Mouse (Mus musculus) adrenal gland, postnatal 4 days (tissue): ENCODE data around the gene Lbx2. TPM values are rescaled to one million over a fixed set of nuclear protein-coding genes. Genes with fewer than 3 reads are reported as not detected.

Source experiments
- DNase-seq, 2 experiments: peaks; one replicate each; pipeline ENCODE4 v3.0.0; 2021 to 2022; ENCODE audit warnings: low spot score in 2 of 2, mixed read lengths in 2 of 2
- total RNA-seq, 2 experiments: library from RNA; stranded (reverse); gene quantifications; 2 replicates each; pipeline ENCODE4 v1.2.3; 2021

Gene Lbx2
- total RNA-seq, 2 experiments from 2014 or later, result 18.6 to 22.4 TPM

- peak; percentile 66 to 73 for DNase-seq
These were observed 22.8 kb downstream of the Lbx2 start, which contains the start of gene Mrpl53 for GRCm38 (mm10) chr6:83108762-83109668. TSS of gene Mrpl53 (plus strand) at chr6:83109040.

- DNase-seq, result no peak
These were observed 25.5 kb downstream of the Lbx2 start for GRCm38 (mm10) chr6:83111510-83112136.

DNA sequence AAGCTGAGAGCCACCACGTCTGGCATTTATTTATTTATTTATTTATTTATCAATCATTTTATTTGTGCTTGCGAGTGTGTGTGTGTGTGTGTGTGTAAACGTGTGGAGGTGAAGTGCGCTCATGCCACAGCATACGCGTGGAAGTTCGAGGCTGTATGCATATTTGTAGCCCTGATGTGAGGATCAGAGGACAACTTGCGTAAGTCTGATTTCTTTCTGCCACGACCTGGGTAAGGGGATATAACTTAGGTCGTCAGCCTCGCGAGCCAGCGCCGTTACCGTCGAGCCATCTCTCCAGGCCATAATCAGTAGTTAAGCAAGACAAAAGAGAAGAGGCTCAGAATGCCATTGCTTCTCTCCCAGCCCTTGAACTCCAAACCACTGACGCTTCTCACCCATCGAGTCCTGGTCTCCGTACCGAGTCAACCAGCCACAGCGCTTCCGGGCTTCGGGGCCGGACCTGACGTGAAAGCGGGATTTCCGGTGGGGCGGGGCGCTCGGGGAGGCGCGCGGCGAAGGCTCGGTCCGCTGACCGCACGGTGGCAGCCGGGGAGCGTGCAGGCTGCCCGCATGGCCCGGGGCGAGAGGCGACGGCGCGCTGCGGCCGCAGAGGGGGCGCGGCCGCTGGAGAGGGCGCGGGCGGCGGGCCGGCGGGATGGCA, 29.0 kb downstream of the Lbx2 start, which contains the start of gene Mogs:
Gene Mogs (plus strand): TSS at position 486 of the 661 bp plus-strand sequence.
- DNase-seq, result peak; percentile 89 to 93

DNA sequence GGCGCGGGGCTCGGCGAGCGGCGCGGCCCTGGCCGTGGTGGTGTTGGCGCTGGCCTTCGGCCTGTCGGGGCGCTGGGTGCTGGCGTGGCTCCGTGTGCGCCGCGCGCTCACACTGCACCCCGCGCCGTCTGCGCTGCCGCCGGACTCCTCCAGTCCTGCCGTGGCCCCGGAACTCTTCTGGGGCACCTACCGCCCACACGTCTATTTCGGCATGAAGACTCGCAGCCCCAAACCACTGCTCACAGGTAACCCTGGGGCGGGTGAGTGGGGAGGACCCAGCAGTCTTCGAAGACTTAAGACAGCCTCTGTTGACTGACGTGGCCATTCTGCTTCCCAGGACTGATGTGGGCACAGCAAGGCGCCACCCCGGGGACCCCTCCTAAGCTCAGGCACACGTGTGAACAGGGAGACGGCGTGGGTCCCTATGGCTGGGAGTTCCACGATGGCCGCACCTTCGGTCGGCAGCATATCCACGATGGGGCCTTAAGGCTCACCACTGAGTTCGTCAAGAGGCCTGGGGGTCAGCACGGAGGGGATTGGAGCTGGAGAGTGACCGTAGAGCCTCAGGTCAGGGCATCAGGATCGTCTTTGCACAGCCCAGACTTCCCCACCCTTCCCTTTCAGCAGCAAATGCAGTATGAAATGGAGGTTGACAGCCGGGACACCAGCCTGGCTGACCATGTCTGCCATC, 29.7 kb downstream of the Lbx2 start:
- no peak for DNase-seq

DNA sequence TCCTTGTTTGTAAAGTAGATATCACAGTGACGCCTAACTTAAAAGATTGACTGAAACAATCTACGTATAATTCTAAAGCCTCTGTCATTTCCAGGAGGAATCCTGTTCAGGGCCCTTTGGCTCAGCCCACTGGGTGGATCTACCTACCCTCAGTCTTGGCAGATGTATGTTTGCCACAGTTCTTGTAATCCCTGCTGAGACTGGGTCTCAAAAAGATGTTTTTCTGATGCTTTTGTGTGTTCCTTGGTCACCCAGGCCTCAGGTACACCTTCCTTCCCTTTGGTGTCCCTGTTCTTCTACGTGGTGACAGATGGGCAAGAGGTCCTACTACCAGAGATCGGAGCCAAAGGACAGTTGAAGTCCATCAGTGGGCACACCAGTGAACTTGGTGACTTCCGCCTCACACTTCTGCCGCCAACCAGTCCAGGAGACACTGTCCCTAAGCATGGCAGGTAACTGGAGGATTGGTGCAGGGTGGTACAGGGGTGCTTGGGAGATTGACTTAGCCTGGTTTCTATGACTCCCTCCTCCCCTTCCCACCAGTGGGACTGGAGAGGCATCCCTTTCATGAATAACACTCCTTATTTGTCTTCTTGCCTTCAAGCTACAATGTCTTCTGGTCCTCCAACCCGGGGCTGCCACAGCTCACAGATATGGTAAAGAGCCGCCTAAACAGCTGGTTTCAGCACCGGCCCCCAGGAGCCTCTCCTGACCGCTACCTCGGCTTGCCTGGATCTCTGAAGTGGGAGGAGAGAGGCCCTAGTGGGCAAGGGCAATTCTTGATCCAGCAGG, 30.4 kb downstream of the Lbx2 start:
- DNase-seq, result no peak

DNA sequence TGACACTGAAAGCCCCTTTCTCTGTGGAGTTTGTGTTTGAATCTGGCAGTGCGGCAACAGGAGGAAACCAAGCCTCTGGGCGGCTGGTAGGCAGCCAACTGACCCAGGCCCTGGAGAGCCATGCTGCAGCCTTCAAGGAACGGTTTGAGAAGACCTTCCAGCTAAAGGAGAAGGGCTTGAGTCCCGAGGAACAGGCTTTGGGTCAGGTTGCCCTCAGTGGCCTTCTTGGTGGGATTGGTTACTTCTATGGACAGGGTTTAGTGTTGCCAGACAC, 30.9 kb downstream of the Lbx2 start:
- DNase-seq, result no peak

DNA sequence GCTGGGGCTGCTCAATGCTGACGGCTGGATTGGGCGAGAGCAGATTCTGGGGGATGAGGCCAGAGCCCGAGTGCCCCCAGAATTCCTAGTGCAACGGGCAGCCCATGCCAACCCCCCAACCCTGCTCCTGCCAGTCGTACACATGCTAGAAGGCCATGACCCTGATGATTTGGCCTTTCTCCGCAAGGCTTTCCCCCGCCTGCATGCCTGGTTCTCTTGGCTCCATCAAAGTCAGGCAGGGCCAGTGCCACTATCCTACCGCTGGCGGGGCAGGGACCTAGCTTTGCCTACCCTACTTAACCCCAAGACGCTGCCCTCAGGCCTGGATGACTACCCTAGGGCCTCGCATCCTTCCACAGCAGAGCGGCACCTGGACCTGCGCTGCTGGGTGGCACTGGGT, 31.4 kb downstream of the Lbx2 start:
- DNase-seq, result no peak

GRCm38 (mm10) chr6:83118369-83118768, 32.2 kb downstream of the Lbx2 start:
- no peak for DNase-seq

- no peak for DNase-seq
These were observed 32.9 kb downstream of the Lbx2 start for GRCm38 (mm10) chr6:83118825-83119733.

DNA sequence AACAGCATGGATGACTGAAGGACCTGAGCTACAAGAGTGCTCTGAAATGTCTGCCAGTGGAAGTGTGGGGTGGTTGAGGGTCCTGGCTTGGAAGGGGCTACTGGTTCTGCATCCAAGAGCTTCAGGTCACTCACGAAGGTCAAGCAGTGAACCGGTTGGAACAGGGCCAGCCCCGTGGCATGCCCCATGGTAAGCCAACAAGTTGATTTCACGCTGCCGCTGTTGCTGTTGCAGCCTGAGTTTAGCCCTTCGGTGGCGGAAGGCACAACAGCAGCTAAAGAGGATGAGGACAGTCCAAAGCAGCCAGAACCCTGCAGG, 33.5 kb downstream of the Lbx2 start:
- no peak for DNase-seq

DNA sequence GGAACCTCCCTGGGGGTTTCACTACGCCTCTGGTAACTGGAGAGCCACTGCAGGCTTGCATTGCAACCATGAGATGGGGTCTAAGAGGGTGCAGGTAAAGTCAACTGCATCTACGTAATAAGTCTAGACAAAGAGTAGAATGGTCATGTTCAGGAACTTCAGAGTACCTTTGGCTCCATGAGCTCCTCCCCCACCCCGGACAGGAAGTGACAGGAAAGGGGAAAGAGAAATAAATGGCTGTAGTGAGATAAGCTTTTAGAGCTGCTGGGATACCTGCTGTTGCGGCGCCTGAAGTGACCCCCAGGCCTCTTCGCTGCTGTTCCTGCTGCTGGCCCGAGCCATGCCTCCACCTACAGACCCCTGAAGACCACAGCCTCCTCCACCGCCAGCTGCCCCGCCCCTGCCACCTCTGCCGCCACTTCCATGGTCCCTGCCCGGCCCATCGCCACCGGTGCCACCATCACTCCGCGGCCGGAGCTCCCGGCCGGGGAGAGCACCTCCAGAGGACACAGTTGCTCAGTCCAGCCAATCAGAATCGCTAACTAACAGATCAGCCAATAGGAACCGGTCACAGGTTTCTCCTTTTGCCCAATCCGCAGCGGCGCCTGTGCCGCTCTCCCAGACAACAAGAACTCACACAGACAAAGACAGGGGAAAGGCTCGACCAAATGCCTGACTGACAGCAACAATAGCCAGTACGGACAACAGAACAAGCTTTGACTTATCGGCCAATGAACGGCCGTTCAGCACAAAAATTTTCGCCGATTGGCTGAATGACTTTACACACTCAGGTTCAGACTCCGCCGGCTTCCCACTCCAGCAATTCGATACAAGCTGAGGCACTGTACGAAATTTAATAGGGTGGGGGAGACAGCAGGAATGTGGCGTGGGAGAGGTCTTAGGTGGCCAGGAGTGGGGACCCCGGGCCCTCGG, 35.0 kb downstream of the Lbx2 start, which contains the start of gene Wbp1:
Gene Wbp1 (minus strand): TSS at position 630 of the 933 bp plus-strand sequence.
- DNase-seq, result peak; percentile 74 to 90

DNA sequence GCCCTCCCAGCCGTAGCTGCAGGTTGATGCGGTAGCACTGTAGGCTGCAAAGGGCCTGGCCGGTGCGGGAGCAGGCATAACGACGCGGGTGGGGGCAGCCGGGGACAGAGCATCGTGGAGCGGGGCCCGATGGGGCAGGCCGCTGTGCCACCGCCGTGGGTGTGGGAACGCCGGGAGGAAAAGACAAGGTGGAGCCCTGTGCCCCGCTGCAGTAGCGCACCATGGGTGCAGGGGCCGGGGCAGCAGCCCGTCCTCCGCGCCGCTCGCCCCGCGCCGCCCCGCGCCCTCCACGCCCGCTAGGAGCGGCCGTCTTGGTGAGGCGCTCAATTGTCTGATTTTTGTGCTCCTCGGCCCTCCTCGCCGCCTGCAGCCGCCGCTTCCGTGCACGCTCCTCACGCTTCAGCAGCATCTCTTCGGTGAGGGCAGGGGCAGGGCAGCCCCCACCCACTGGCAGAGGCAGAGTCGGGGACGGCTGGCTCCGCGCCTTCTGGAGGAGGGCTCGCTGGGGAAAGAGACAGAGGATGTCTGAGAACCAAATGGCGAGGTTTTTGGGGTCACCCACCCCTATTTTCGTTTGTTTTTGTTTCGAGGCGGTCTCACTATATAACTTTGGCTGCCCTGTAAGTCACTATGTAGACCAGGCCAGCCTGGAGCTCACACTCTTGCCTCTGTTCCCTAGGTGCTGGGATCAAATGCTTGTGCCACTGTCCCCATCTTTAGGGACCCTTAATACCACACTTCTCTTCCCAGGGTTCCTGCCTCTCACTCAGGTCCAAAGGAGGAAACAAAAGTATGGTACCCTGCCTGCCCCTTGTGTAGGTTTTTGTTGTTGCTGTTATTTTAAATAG, 35.9 kb downstream of the Lbx2 start:
- no peak for DNase-seq

- no peak for DNase-seq
These were observed 36.8 kb downstream of the Lbx2 start for GRCm38 (mm10) chr6:83122961-83123360.

GRCm38 (mm10) chr6:83124851-83125312, 38.7 kb downstream of the Lbx2 start:
- peak; percentile 72 to 88 for DNase-seq

- no peak for DNase-seq
These were observed 39.2 kb downstream of the Lbx2 start, which contains the start of gene Ino80b for GRCm38 (mm10) chr6:83125331-83125730. TSS of gene Ino80b (minus strand) at chr6:83125431.

DNA sequence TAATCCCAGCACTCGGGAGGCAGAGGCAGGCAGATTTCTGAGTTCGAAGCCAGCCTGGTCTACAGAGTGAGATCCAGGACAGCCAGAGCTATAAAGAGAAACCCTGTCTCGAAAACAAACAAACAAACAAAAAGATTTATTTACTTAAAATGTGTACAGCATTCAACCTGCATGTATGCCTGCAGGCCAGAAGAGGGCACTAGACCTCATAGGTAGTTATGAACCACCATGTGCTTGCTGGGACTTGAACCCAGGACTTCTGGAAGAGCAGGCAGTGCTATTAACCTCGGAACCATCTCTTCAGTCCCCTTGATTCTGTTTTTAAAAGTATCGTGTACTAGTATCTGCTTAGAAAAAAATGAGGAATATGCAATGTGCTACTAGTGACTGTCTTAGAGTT, 41.3 kb downstream of the Lbx2 start:
- DNase-seq, result no peak

DNA sequence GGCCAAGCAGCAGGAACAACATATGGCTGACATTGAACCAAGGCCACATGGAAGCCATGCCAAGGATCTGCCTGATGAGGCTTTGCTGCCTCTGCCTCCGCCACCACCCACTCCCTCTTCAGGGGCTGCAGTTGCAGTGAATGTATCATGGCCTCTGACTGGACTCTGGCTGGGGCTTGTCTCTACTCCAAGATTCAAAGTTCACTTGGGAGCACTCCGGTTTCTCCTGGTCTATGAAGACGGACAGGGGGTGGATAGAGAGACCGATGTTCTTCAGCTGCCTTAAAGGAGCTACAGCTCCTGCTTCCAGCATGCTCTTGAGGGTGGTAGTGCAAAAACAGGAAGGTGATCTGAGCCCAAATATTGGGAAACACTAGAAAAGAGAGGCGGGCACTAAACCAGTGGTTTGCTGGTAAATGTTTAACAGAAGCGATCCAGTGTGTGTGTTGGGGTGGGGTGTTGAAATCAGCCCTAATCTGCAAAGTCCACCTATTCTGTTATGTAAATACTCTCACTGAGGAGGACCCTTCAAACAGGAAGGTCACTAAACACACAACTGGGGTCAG, 45.4 kb downstream of the Lbx2 start:
- DNase-seq, result no peak
